Mouse (Mus musculus): ENCODE results near the gene Ptprg.

- no peak for TF ChIP-seq CTCF (IDR thresholded peaks at IDR 0.05; ENCODE audit: borderline replicate concordance, insufficient read depth, low read depth, low read length)
- TF ChIP-seq POLR2A (IDR thresholded peaks at IDR 0.05; ENCODE audit: borderline replicate concordance, insufficient read depth, low read length) = no peak
These were observed 302.2 kb downstream of the Ptprg start for GRCm38 (mm10) chr14:11855499-11855898.

All from cerebellum, adult 2 months (tissue).